Mouse (Mus musculus) CH12.LX (cell line): Measurements from ENCODE around the gene Nkd1. TPM values are rescaled to one million over a fixed set of nuclear protein-coding genes. Genes with fewer than 3 reads are reported as not detected.

ENCODE experiments used
- DNase-seq: peaks from one replicate; pipeline ENCODE4 v3.0.0-alpha.2; 2013; ENCODE audit errors: extremely low read depth
- H3K27ac ChIP-seq: 2 replicates; pipeline ENCODE4 v1.5.1; 2012; ENCODE audit warnings: low read depth, mild to moderate bottlenecking, control low read depth, moderate library complexity; ENCODE audit not compliant: insufficient read depth
- H3K27me3 ChIP-seq: replicated peaks from 2 replicates; pipeline ENCODE3; 2012; ENCODE audit warnings: inconsistent platforms
- H3K36me3 ChIP-seq, 2 experiments: replicated peaks in 1 of 2; 2 replicates each; pipeline versions ENCODE3 to v1.6.1; 2012; ENCODE audit warnings: inconsistent platforms in 1 of 2, low read length in 1 of 2, mild to moderate bottlenecking in 1 of 2, mixed read lengths in 1 of 2, moderate library complexity in 1 of 2; ENCODE audit not compliant: control insufficient read depth in 1 of 2, insufficient read depth in 1 of 2
- H3K4me1 ChIP-seq, 2 experiments: 2 replicates each; pipeline ENCODE4 v1.6.1; 2012; ENCODE audit warnings: inconsistent platforms in 1 of 2, moderate library complexity in 1 of 2; ENCODE audit not compliant: insufficient read depth in 2 of 2, control insufficient read depth in 1 of 2
- H3K4me2 ChIP-seq: 2 replicates; pipeline ENCODE4 v1.6.1; 2012; ENCODE audit warnings: low read depth, mild to moderate bottlenecking, control low read depth; ENCODE audit not compliant: poor library complexity, insufficient read depth, severe bottlenecking
- H3K4me3 ChIP-seq, 3 experiments: fragments of 150-350 bp in 1 of 3; sonication (generic) in 1 of 3; replicated peaks in 1 of 3; 2 replicates each; pipeline versions ENCODE3 to v1.5.1; 2011 to 2012; ENCODE audit warnings: low read depth in 2 of 3, low read length in 2 of 3, mild to moderate bottlenecking in 2 of 3, moderate library complexity in 2 of 3, control low read depth in 1 of 3, improper control_type of control experiment in 1 of 3, inconsistent platforms in 1 of 3, mixed read lengths in 1 of 3; ENCODE audit not compliant: poor library complexity in 1 of 3
- H3K79me2 ChIP-seq: replicated peaks from 2 replicates; pipeline ENCODE4 v1.6.1; 2012; ENCODE audit warnings: mild to moderate bottlenecking, moderate library complexity; ENCODE audit not compliant: control insufficient read depth, poor library complexity, insufficient read depth, severe bottlenecking; ENCODE audit errors: extremely low read depth
- H3K9ac ChIP-seq: 2 replicates; pipeline ENCODE4 v1.6.1; 2012; ENCODE audit warnings: low read depth, mild to moderate bottlenecking, control low read depth, moderate library complexity; ENCODE audit not compliant: insufficient read depth
- H3K9me3 ChIP-seq: replicated peaks from 2 replicates; pipeline ENCODE3; 2012; ENCODE audit warnings: low read length, inconsistent platforms, mixed read lengths
- BHLHE40 ChIP-seq: IDR thresholded peaks from 2 replicates; pipeline ENCODE4 v1.6.1; 2011; ENCODE audit warnings: mild to moderate bottlenecking, low read depth, low read length, improper control_type of control experiment
- CHD1 ChIP-seq: IDR thresholded peaks from 2 replicates; pipeline ENCODE4 v1.6.1; 2012; ENCODE audit warnings: low read depth, low read length, improper control_type of control experiment, inconsistent platforms
- CHD2 ChIP-seq: IDR thresholded peaks from 2 replicates; pipeline ENCODE4 v1.6.1; 2011; ENCODE audit warnings: low read length, improper control_type of control experiment
- CTCF ChIP-seq, 2 experiments: IDR thresholded peaks in 1 of 2; conservative IDR thresholded peaks in 1 of 2; 2 replicates each; pipeline ENCODE4 v1.5.1; 2011 to 2012; ENCODE audit warnings: low read depth in 2 of 2, low read length in 2 of 2, improper control_type of control experiment in 1 of 2, inconsistent platforms in 1 of 2, mild to moderate bottlenecking in 1 of 2, moderate library complexity in 1 of 2
- ELF1 ChIP-seq: IDR thresholded peaks from 2 replicates; pipeline ENCODE4 v1.6.1; 2014; ENCODE audit warnings: low read depth, mild to moderate bottlenecking, inconsistent platforms, low read length, improper control_type of control experiment
- ETS1 ChIP-seq: conservative IDR thresholded peaks from 2 replicates; pipeline ENCODE4 v1.6.1; 2012; ENCODE audit warnings: low read depth, mild to moderate bottlenecking, inconsistent platforms, low read length, improper control_type of control experiment, moderate library complexity
- HCFC1 ChIP-seq: IDR thresholded peaks from 2 replicates; pipeline ENCODE4 v1.6.1; 2012; ENCODE audit warnings: low read depth, mild to moderate bottlenecking, inconsistent platforms, low read length, improper control_type of control experiment
- JUN ChIP-seq: IDR thresholded peaks from 2 replicates; pipeline ENCODE4 v1.6.1; 2011; ENCODE audit warnings: low read depth, mild to moderate bottlenecking, low read length, improper control_type of control experiment, moderate library complexity; ENCODE audit not compliant: insufficient read depth
- JUND ChIP-seq: conservative IDR thresholded peaks from 2 replicates; pipeline ENCODE4 v1.6.1; 2011; ENCODE audit warnings: low read depth, low read length, improper control_type of control experiment
- KAT2A ChIP-seq: IDR thresholded peaks from 2 replicates; pipeline ENCODE4 v1.6.1; 2012; ENCODE audit warnings: low read length, improper control_type of control experiment, inconsistent platforms; ENCODE audit not compliant: insufficient replicate concordance
- MAFK ChIP-seq: IDR thresholded peaks from 2 replicates; pipeline ENCODE4 v1.6.1; 2011; ENCODE audit warnings: low read length, improper control_type of control experiment; ENCODE audit not compliant: insufficient replicate concordance
- MAX ChIP-seq: IDR thresholded peaks from 2 replicates; pipeline ENCODE4 v1.6.1; 2011; ENCODE audit warnings: low read length, improper control_type of control experiment
- MEF2A ChIP-seq: IDR thresholded peaks from 2 replicates; pipeline ENCODE4 v1.6.1; 2014; ENCODE audit warnings: low read depth, mild to moderate bottlenecking, inconsistent platforms, low read length, improper control_type of control experiment, borderline replicate concordance
- MYC ChIP-seq: IDR thresholded peaks from 2 replicates; pipeline ENCODE4 v1.6.1; 2011; ENCODE audit warnings: low read depth, mild to moderate bottlenecking, improper control_type of control experiment, low read length
- NELFE ChIP-seq: IDR thresholded peaks from 2 replicates; pipeline ENCODE4 v1.6.1; 2011; ENCODE audit warnings: low read depth, low read length, improper control_type of control experiment
- NRF1 ChIP-seq: IDR thresholded peaks from 2 replicates; pipeline ENCODE4 v1.6.1; 2014; ENCODE audit warnings: low read depth, mild to moderate bottlenecking, inconsistent platforms, low read length, improper control_type of control experiment, moderate library complexity
- PAX5 ChIP-seq: IDR thresholded peaks from 2 replicates; pipeline ENCODE4 v1.6.1; 2012; ENCODE audit warnings: low read length, inconsistent platforms, mixed read lengths
- POLR2A ChIP-seq: IDR thresholded peaks from 2 replicates; pipeline ENCODE4 v1.6.1; 2011; ENCODE audit warnings: low read depth, mild to moderate bottlenecking, improper control_type of control experiment, low read length
- POLR2AphosphoS2 ChIP-seq: IDR thresholded peaks from 2 replicates; pipeline ENCODE4 v1.6.1; 2011; ENCODE audit warnings: low read depth, low read length, improper control_type of control experiment
- SMC3 ChIP-seq: IDR thresholded peaks from 2 replicates; pipeline ENCODE4 v1.6.1; 2011; ENCODE audit warnings: low read depth, low read length, improper control_type of control experiment
- TCF12 ChIP-seq: IDR thresholded peaks from 2 replicates; pipeline ENCODE4 v1.6.1; 2014; ENCODE audit warnings: low read depth, mild to moderate bottlenecking, inconsistent platforms, low read length, improper control_type of control experiment
- USF1 ChIP-seq: IDR thresholded peaks from 2 replicates; pipeline ENCODE4 v1.6.1; 2014; ENCODE audit warnings: low read depth, mild to moderate bottlenecking, inconsistent platforms, low read length, improper control_type of control experiment
- ZMIZ1 ChIP-seq: IDR thresholded peaks from 2 replicates; pipeline ENCODE4 v1.6.1; 2012; ENCODE audit warnings: low read depth, mild to moderate bottlenecking, inconsistent platforms, low read length, improper control_type of control experiment
- dilution Hi-C: fragments of 300-500 bp; cut with MboI; formaldehyde crosslinking; loops from 2 replicates; pipeline ENCODE4 v1.14.3; 2020; ENCODE audit warnings: low sequenced_read_pairs; ENCODE audit not compliant: extremely low pct_unique_long_range_greater_than_20kb, extremely low pct_ligation_motif_present
- in situ Hi-C: fragments of 300-500 bp; cut with MboI; formaldehyde crosslinking; loops from 3 replicates; pipeline ENCODE4 v1.14.3; 2019; ENCODE audit warnings: low sequenced_read_pairs, low pct_ligation_motif_present, low pct_unique_long_range_greater_than_20kb, mixed read lengths
- polyA plus RNA-seq: library from polyadenylated mRNA; unstranded; fragments of >175 nt; gene quantifications from 2 replicates; pipeline ENCODE4 v1.2.1, GENCODE M21; 2012; ENCODE audit warnings: low read depth; ENCODE audit not compliant: insufficient read length
- total RNA-seq, 2 experiments: library from RNA; depleted of rRNA; stranded (reverse); fragments of 300-350 nt in 1 of 2; fragments of >200 nt in 1 of 2; gene quantifications; 2 replicates each; pipeline ENCODE4 v1.2.3; 2012 to 2014

The Nkd1 gene
- total and polyA plus RNA-seq, 3 experiments, result 0.24 to 0.67 (median 0.30) TPM

- Histone ChIP-seq H3K4me1 (peaks cover 0 to 7% of the 10 kb centered on the region in 2 experiments; a peak in 3 of 4 replicates), H3K4me2 (no peak overlapping the region), H3K27me3 (peaks cover 69% of the 10 kb centered on the region), H3K27ac (no peak overlapping the region), H3K9me3 (no peaks in the 10 kb centered on the region), H3K9ac (no peak overlapping the region), H3K36me3 (no peaks in the 10 kb centered on the region), H3K4me3 (no peak overlapping the region), H3K79me2 (no peaks in the 10 kb centered on the region)
- dilution Hi-C loops, result no loop called here
- no peak for TF ChIP-seq MAX
- no peak for TF ChIP-seq HCFC1
- no peak for TF ChIP-seq ELF1
- no peak for TF ChIP-seq ZMIZ1
- TF ChIP-seq ETS1, result no peak
- TF ChIP-seq JUN, result no peak
- TF ChIP-seq MEF2A, result no peak
- TF ChIP-seq POLR2A, result no peak
- TF ChIP-seq USF1, result no peak
- TF ChIP-seq CHD2, result no peak
- TF ChIP-seq MAFK, result no peak
- no peak for TF ChIP-seq POLR2AphosphoS2
- no peak for TF ChIP-seq NELFE
- no peak for TF ChIP-seq NRF1
- no peak for TF ChIP-seq PAX5
- no peak for TF ChIP-seq SMC3
- TF ChIP-seq MYC, result no peak
- no peak for TF ChIP-seq BHLHE40
- DNase-seq, result no peak
- in situ Hi-C loops, result no loop called here
These were observed 2.5 kb downstream of the Nkd1 start for GRCm38 (mm10) chr8:88523621-88524020.

DNA sequence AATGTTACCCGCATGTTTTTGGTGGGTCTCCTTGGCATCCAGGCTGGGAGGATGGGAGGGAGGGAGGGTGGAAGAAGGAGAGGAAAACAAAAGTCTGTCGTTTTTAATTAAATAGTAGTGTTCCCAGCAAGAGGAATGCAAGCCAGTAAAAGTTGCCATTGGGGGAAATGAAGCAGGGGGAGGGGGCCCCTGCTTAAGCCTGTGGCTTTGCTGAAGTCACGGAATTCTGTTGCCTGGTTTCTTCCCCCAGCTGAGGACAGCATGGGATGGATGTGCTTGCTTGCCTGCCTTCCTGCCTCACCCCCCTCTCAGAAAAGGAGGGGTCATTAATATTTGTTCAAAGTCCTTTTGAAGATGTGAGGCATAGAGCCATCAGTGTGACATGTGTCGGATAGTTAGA lies 3.0 kb downstream of the Nkd1 start:
- H3K27ac ChIP-seq, result no peak overlapping the region
- dilution Hi-C loops (no loop called here), in situ Hi-C loops (no loop called here)
- TF ChIP-seq NELFE (no peak), CTCF (conservative IDR thresholded peaks at IDR 0.05 in 1 of 2, IDR thresholded peaks at IDR 0.05 in 1 of 2; ENCODE audit: low read depth in 2 of 2, low read length in 2 of 2) (no peak), JUND (no peak), CHD1 (no peak), KAT2A (no peak), TCF12 (no peak)
- peaks cover 0 to 7% of the 10 kb centered on the region in 2 experiments; a peak in 3 of 4 replicates for H3K4me1 ChIP-seq
- H3K79me2 ChIP-seq, result no peaks in the 10 kb centered on the region
- no peak overlapping the region for H3K9ac ChIP-seq
- H3K9me3 ChIP-seq, result no peaks in the 10 kb centered on the region
- H3K4me3 ChIP-seq, result no peak overlapping the region
- peaks cover 65% of the 10 kb centered on the region for H3K27me3 ChIP-seq
- H3K36me3 ChIP-seq, result no peaks in the 10 kb centered on the region
- DNase-seq, result no peak
- H3K4me2 ChIP-seq, result no peak overlapping the region
